Mouse (Mus musculus) hindbrain, postnatal 0 days (tissue): ENCODE results near the gene Jam3. TPM values are rescaled to one million over a fixed set of nuclear protein-coding genes. Genes with fewer than 3 reads are reported as not detected.

Experiments
- ATAC-seq: fragments of 200-750 bp; cut with Nextera tagmentation; 2 replicates; pipeline ENCODE4 v1.8.0; 2017; ENCODE audit warnings: mild to moderate bottlenecking, moderate TSS enrichment, moderate library complexity
- DNase-seq: peaks from one replicate; pipeline ENCODE4 v3.0.0-alpha.2; 2015; ENCODE audit warnings: low spot score
- H3K27ac ChIP-seq: fragments of 300-500 bp; sonication (generic); 2 replicates; pipeline ENCODE4 v1.5.1; 2014; ENCODE audit warnings: mild to moderate bottlenecking
- H3K27me3 ChIP-seq: fragments of 300-500 bp; sonication (generic); 2 replicates; pipeline ENCODE4 v1.6.1; 2014; ENCODE audit warnings: low read length, mixed read lengths; ENCODE audit not compliant: insufficient read depth
- H3K36me3 ChIP-seq: fragments of 300-500 bp; sonication (generic); 2 replicates; pipeline ENCODE4 v1.6.1; 2014; ENCODE audit warnings: low read length, mixed read lengths; ENCODE audit not compliant: insufficient read depth
- H3K4me1 ChIP-seq: fragments of 300-500 bp; sonication (generic); 2 replicates; pipeline ENCODE4 v1.6.1; 2014; ENCODE audit warnings: antibody characterized with exemption, low read length, mixed read lengths; ENCODE audit not compliant: insufficient read depth
- H3K4me2 ChIP-seq: fragments of 300-500 bp; sonication (generic); 2 replicates; pipeline ENCODE4 v1.6.1; 2014; ENCODE audit warnings: low read depth, mild to moderate bottlenecking, low read length, moderate library complexity, mixed read lengths
- H3K4me3 ChIP-seq: fragments of 300-500 bp; sonication (generic); 2 replicates; pipeline ENCODE4 v1.5.1; 2014; ENCODE audit warnings: low read length
- H3K9ac ChIP-seq: fragments of 300-500 bp; sonication (generic); replicated peaks from 2 replicates; pipeline ENCODE4 v1.6.1; 2014; ENCODE audit warnings: mild to moderate bottlenecking, low read length, moderate library complexity, mixed read lengths
- H3K9me3 ChIP-seq: fragments of 300-500 bp; sonication (generic); 2 replicates; pipeline ENCODE4 v1.6.1; 2016; ENCODE audit warnings: low read length, mixed read lengths
- CTCF ChIP-seq: IDR thresholded peaks from 2 replicates; pipeline ENCODE4 v1.5.1; 2016; ENCODE audit warnings: antibody characterized with exemption, control low read depth, low read depth
- WGBS: fragments of 180-500 bp; shearing (Covaris S2); extraction: QIAGEN DNeasy Blood & Tissue Kit; methylation state at CpG from one replicate; pipeline ENCODE4 v1.1.7; 2014; 5-methylcytosine and 5-hydroxymethylcytosine counted together
- polyA plus RNA-seq: library from polyadenylated mRNA; unstranded; fragments of >200 nt; fragmentation: Nextera tagmentation; extraction: Ambion mirVana; gene quantifications from 2 replicates; pipeline ENCODE4 v1.2.1, GENCODE M21; 2015
- total RNA-seq: library from RNA; depleted of rRNA; stranded (reverse); fragments of >200 nt; gene quantifications from 2 replicates; pipeline ENCODE4 v1.2.3, GENCODE M21; 2014

The Jam3 gene
- total and polyA plus RNA-seq, 2 experiments from 2014 or later: 28.9 to 37.6 TPM

- Histone ChIP-seq H3K4me3 (no peak overlapping the region), H3K9me3 (no peaks in the 10 kb centered on the region), H3K4me2 (no peak overlapping the region), H3K27ac (no peak overlapping the region), H3K9ac (no peak overlapping the region), H3K27me3 (no peaks in the 10 kb centered on the region), H3K4me1 (0 out of 2 replicates have a peak, but pooled peaks cover 11% of the 10 kb centered on the region), H3K36me3 (no peaks in the 10 kb centered on the region)
- no peak for ATAC-seq
- no peak for TF ChIP-seq CTCF
- WGBS: 81% methylated on average over 2 of the region's 2 CpGs
- DNase-seq: no peak
Measured at GRCm38 (mm10) chr9:27123947-27124346, 31.3 kb downstream of the Jam3 start.

DNA sequence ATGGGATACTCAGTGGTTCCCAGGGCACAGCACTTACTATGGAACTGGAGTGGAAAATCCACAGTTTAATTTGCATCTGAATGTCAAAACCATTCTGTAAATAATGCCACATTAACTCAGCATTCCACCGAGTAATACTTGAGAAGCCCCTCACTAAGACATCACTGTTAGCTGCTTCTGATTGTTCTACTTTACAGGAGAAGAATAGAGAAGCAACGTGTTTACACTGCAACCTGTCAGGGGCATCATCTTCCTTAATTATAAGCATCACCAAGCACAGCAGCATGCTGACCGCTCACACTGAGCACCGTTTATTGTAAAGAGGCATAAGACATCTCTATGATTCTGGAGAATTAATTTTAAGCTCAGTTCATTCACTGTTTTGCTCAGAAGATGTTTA is 32.3 kb downstream of the Jam3 start:
- H3K27ac ChIP-seq: peak overlapping the region; percentile 26; the same call in 1 of the 2 replicates
- DNase-seq (peak; percentile 28), ATAC-seq (peak; percentile 78)
- H3K36me3 ChIP-seq: no peaks in the 10 kb centered on the region
- H3K27me3 ChIP-seq: no peaks in the 10 kb centered on the region
- 0 out of 2 replicates have a peak overlapping the region, but pooled peaks have one; percentile 28 for H3K4me2 ChIP-seq
- TF ChIP-seq CTCF: no peak
- no peak overlapping the region for H3K9ac ChIP-seq
- WGBS: 24% methylated on average over 4 of the region's 4 CpGs
- H3K9me3 ChIP-seq: no peaks in the 10 kb centered on the region
- no peak overlapping the region for H3K4me3 ChIP-seq
- H3K4me1 ChIP-seq: 0 out of 2 replicates have a peak, but pooled peaks cover 11% of the 10 kb centered on the region

DNA sequence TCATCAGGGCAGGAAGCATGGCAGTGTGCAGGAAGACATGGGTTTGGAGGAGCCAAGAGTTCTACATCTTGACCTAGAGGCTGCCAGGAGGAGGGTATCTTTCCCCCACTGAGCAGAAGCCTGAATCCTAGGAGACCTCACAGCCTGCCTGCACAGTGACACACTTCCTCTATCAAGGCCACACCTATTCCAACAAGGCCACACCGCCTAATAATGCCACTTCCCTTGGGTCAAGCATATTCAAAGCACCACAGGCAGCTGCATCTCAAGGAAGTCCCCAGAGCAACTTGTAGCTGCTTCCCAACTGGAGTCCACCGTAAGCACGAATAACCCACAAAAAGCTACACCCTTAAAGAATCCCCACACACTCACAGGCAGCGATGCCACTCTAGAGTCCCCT is 33.1 kb downstream of the Jam3 start:
- H3K9ac ChIP-seq: no peak overlapping the region
- TF ChIP-seq CTCF: no peak

DNA sequence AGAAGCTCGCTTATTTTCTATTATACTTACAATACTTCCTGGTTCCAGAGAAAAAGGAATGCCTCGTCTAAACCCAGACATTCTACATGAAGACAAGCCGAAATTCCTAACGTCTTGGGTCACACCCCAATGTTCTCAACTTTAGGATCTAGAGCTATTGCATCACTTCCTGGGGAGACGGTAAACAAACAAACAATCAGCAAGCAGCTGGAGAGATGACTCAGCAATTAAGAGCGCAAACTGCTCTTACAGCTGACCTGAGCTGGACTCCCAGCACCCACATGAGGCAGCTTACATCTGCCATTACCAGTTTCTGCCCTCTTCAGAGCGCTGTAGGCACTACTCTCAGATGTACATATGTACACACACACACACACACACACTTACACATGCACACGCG is 34.0 kb downstream of the Jam3 start:
- no peaks in the 10 kb centered on the region for H3K27me3 ChIP-seq
- H3K9me3 ChIP-seq: no peaks in the 10 kb centered on the region
- H3K36me3 ChIP-seq: no peaks in the 10 kb centered on the region
- H3K4me1 ChIP-seq: 0 out of 2 replicates have a peak, but pooled peaks cover 11% of the 10 kb centered on the region
- H3K4me3 ChIP-seq: no peak overlapping the region
- H3K4me2 ChIP-seq: no peak overlapping the region
- ATAC-seq: no peak
- 91% methylated on average over 9 of the region's 9 CpGs for WGBS
- no peak for DNase-seq
- H3K9ac ChIP-seq: no peak overlapping the region
- H3K27ac ChIP-seq: no peak overlapping the region
- no peak for TF ChIP-seq CTCF

More for the DNA sequence above, 33.1 kb downstream of the Jam3 start:
- Histone ChIP-seq H3K27me3 (no peaks in the 10 kb centered on the region), H3K9me3 (no peaks in the 10 kb centered on the region), H3K4me1 (0 out of 2 replicates have a peak, but pooled peaks cover 11% of the 10 kb centered on the region), H3K27ac (no peak overlapping the region), H3K4me2 (no peak overlapping the region), H3K36me3 (no peaks in the 10 kb centered on the region), H3K4me3 (no peak overlapping the region)
- ATAC-seq: no peak
- 79% methylated on average over 4 of the region's 4 CpGs for WGBS
- DNase-seq: no peak

GRCm38 (mm10) chr9:27111756-27112155 is 43.5 kb downstream of the Jam3 start:
- no peak overlapping the region for H3K4me2 ChIP-seq
- WGBS: 91% methylated on average over 3 of the region's 3 CpGs
- no peaks in the 10 kb centered on the region for H3K36me3 ChIP-seq
- no peak overlapping the region for H3K4me3 ChIP-seq
- ATAC-seq (no peak), DNase-seq (no peak)
- H3K27ac ChIP-seq: no peak overlapping the region
- no peaks in the 10 kb centered on the region for H3K9me3 ChIP-seq
- H3K4me1 ChIP-seq: 0 out of 2 replicates have a peak, but pooled peaks cover 3% of the 10 kb centered on the region
- TF ChIP-seq CTCF: no peak
- no peak overlapping the region for H3K9ac ChIP-seq
- H3K27me3 ChIP-seq: no peaks in the 10 kb centered on the region

- H3K9me3 ChIP-seq: no peaks in the 10 kb centered on the region
Measured at GRCm38 (mm10) chr9:27110681-27111080, 44.5 kb downstream of the Jam3 start.

More at GRCm38 (mm10) chr9:27110681-27111080, 44.5 kb downstream of the Jam3 start:
- Histone ChIP-seq H3K4me3 (no peak overlapping the region), H3K4me1 (0 out of 2 replicates have a peak, but pooled peaks cover 3% of the 10 kb centered on the region), H3K27me3 (no peaks in the 10 kb centered on the region), H3K4me2 (no peak overlapping the region), H3K36me3 (no peaks in the 10 kb centered on the region), H3K27ac (no peak overlapping the region), H3K9ac (no peak overlapping the region)
- ATAC-seq (no peak), DNase-seq (no peak)
- 37% methylated on average over 5 of the region's 5 CpGs for WGBS
- TF ChIP-seq CTCF: no peak
